Mouse (Mus musculus) monocyte, adult 2 months (primary cell): ENCODE results near the gene Myrfl.

Experiments
- DNase-seq, 2 experiments: peaks; one replicate each; pipeline ENCODE4 v3.0.0; 2022; ENCODE audit warnings: low spot score in 2 of 2, low read depth in 1 of 2

Gene Myrfl

GRCm38 (mm10) chr10:116896336-116897177 lies at the start of gene Myrfl:
Gene Myrfl (minus strand): TSS chr10:116896919.
- DNase-seq: no peak

GRCm38 (mm10) chr10:116944940-116945339 lies 48.2 kb upstream of the Myrfl start:
- no peak for DNase-seq

- no peak for DNase-seq
Observed at GRCm38 (mm10) chr10:116944144-116944543, 47.4 kb upstream of the Myrfl start.

GRCm38 (mm10) chr10:116943025-116943424 lies 46.3 kb upstream of the Myrfl start:
- no peak for DNase-seq

- no peak for DNase-seq
Observed at GRCm38 (mm10) chr10:116935028-116935427, 38.3 kb upstream of the Myrfl start.

GRCm38 (mm10) chr10:116933794-116934193 lies 37.1 kb upstream of the Myrfl start:
- DNase-seq: no peak

- DNase-seq: no peak
Observed at GRCm38 (mm10) chr10:116932418-116932817, 35.7 kb upstream of the Myrfl start.

GRCm38 (mm10) chr10:116931497-116932179 lies 34.9 kb upstream of the Myrfl start:
- DNase-seq: no peak

GRCm38 (mm10) chr10:116930936-116931335 lies 34.2 kb upstream of the Myrfl start:
- no peak for DNase-seq

GRCm38 (mm10) chr10:116930506-116930905 lies 33.8 kb upstream of the Myrfl start:
- no peak for DNase-seq

- DNase-seq: no peak
Observed at GRCm38 (mm10) chr10:116928826-116929225, 32.1 kb upstream of the Myrfl start.

- DNase-seq: no peak
Observed at GRCm38 (mm10) chr10:116926428-116927113, 29.9 kb upstream of the Myrfl start.

- DNase-seq: no peak
Observed at GRCm38 (mm10) chr10:116923651-116924495, 27.2 kb upstream of the Myrfl start.

GRCm38 (mm10) chr10:116922161-116922560 lies 25.4 kb upstream of the Myrfl start:
- no peak for DNase-seq

- DNase-seq: no peak
Observed at GRCm38 (mm10) chr10:116921416-116921815, 24.7 kb upstream of the Myrfl start.

GRCm38 (mm10) chr10:116920641-116921040 lies 23.9 kb upstream of the Myrfl start:
- DNase-seq: no peak

- no peak for DNase-seq
Observed at GRCm38 (mm10) chr10:116919368-116920317, 22.9 kb upstream of the Myrfl start.

GRCm38 (mm10) chr10:116916581-116916980 lies 19.9 kb upstream of the Myrfl start:
- DNase-seq: no peak

GRCm38 (mm10) chr10:116915286-116915685 lies 18.6 kb upstream of the Myrfl start:
- no peak for DNase-seq

- no peak for DNase-seq
Observed at GRCm38 (mm10) chr10:116914586-116914985, 17.9 kb upstream of the Myrfl start.
